Mouse (Mus musculus): ENCODE results near the gene Vmn2r78.

- TF ChIP-seq POLR2A (IDR thresholded peaks at IDR 0.05; ENCODE audit: control insufficient read depth, low read depth, low read length), result no peak
- no peak for TF ChIP-seq CTCF (IDR thresholded peaks at IDR 0.05; ENCODE audit: control insufficient read depth, insufficient read depth, insufficient replicate concordance, low read depth, low read length)
These were observed 79.8 kb downstream of the Vmn2r78 start for GRCm38 (mm10) chr7:86994700-86995099.
